18 mouse cellular contexts compared by ENCODE assay signal in the genomic region with DNA sequence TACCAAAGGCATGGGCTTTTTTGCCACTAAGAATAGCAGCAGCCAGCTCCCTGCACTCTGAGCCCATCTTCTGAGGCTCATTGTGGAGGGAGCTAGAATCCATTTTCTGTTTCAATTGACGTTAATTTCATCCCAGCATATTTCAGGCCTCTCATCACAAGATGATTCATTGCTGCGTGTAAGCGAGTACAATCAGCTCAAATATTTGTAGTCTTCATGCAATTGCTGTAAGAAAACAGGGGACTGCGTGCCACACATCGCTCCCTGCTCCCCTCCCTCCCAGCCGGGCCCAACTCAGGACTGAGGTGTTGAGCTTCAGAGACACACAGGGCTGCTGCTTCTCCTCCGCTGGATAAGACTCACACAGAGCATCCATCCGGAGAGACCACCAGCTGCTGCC.
DNase-seq lines count a peak whose midpoint lies in the region; ATAC-seq and TF ChIP-seq lines count a peak whose summit lies in the region.
"Had no signal": no experiment of that assay in that cellular context is flagged by ENCODE, and none has a peak within 500 bp of the region (broad histone marks: within the 10 kb centered on the region; RNA-seq: fewer than 3 reads in every experiment).

No protein-coding gene starts in this region.

- TF ChIP-seq CTCF in brain, embryonic 14.5 days (IDR thresholded peaks at IDR 0.05; ENCODE audit: borderline replicate concordance, extremely low read depth, insufficient read depth, insufficient read length), result no peak

- no peak overlapping the region for H3K4me2 ChIP-seq in forebrain, embryonic 15.5 days (replicated peaks)
- no peak overlapping the region for H3K4me2 ChIP-seq in forebrain, embryonic 12.5 days
- H3K4me2 ChIP-seq: liver, embryonic 12.5 days; lung, embryonic 15.5 days; midbrain, embryonic 12.5 days; neural tube, embryonic 15.5 days; stomach, embryonic 15.5 days had no signal

- DNase-seq in kidney, postnatal 10 days, result peak; percentile 9
- DNase-seq in kidney, adult 9 months, result no peak
- DNase-seq in 3134 (ENCODE audit: extremely low read depth, insufficient read length, low spot score), result peak; percentile 25
- peak; percentile 52 for DNase-seq in brain, embryonic 14.5 days (ENCODE audit: low read depth)
- no peak for DNase-seq in gastrocnemius, postnatal 14 days
- DNase-seq in urinary bladder, postnatal 4 days (ENCODE audit: low spot score in 2 of 2), result no peak
- DNase-seq: adrenal gland, postnatal 25 days; cerebellum, adult 9-10 months; kidney, adult 8-10 months had no signal

- no peak; the same call in 1 of the 2 replicates for ATAC-seq in forebrain, embryonic 15.5 days (replicated peaks)
- ATAC-seq in forebrain, embryonic 12.5 days (ENCODE audit: low FRiP score), result no peak
- ATAC-seq: inflammation-experienced regulatory T-cells, adult 6 months; liver, embryonic 12.5 days had no signal

- H3K4me3 ChIP-seq in forebrain, embryonic 15.5 days, result no peak overlapping the region
- H3K4me3 ChIP-seq in forebrain, embryonic 12.5 days (replicated peaks), result no peak overlapping the region
- H3K4me3 ChIP-seq: limb, embryonic 10.5 days; liver, embryonic 12.5 days; lung, embryonic 15.5 days; midbrain, embryonic 12.5 days; neural tube, embryonic 15.5 days; stomach, embryonic 15.5 days had no signal

- no peaks in the 10 kb centered on the region for H3K9me3 ChIP-seq in forebrain, embryonic 15.5 days
- no peaks in the 10 kb centered on the region for H3K9me3 ChIP-seq in forebrain, embryonic 12.5 days
- H3K9me3 ChIP-seq: limb, embryonic 10.5 days; liver, embryonic 12.5 days; lung, embryonic 15.5 days; midbrain, embryonic 12.5 days; neural tube, embryonic 15.5 days; stomach, embryonic 15.5 days had no signal

- H3K27me3 ChIP-seq in forebrain, embryonic 15.5 days, result no peaks in the 10 kb centered on the region
- no peaks in the 10 kb centered on the region for H3K27me3 ChIP-seq in forebrain, embryonic 12.5 days
- H3K27me3 ChIP-seq: liver, embryonic 12.5 days; lung, embryonic 15.5 days; midbrain, embryonic 12.5 days; neural tube, embryonic 15.5 days; stomach, embryonic 15.5 days had no signal

- no peaks in the 10 kb centered on the region for H3K36me3 ChIP-seq in forebrain, embryonic 15.5 days
- no peaks in the 10 kb centered on the region for H3K36me3 ChIP-seq in forebrain, embryonic 12.5 days (replicated peaks)
- H3K36me3 ChIP-seq: limb, embryonic 10.5 days; liver, embryonic 12.5 days; lung, embryonic 15.5 days; midbrain, embryonic 12.5 days; neural tube, embryonic 15.5 days; stomach, embryonic 15.5 days had no signal

- H3K27ac ChIP-seq in forebrain, embryonic 15.5 days (replicated peaks), result peak overlapping the region; percentile 12; the same call in 1 of the 2 replicates
- no peak overlapping the region for H3K27ac ChIP-seq in forebrain, embryonic 12.5 days
- H3K27ac ChIP-seq: limb, embryonic 10.5 days; liver, embryonic 12.5 days; lung, embryonic 15.5 days; midbrain, embryonic 12.5 days; neural tube, embryonic 15.5 days; stomach, embryonic 15.5 days had no signal

- no peak for TF ChIP-seq POLR2A in brain, embryonic 14.5 days (IDR thresholded peaks at IDR 0.05; ENCODE audit: borderline replicate concordance, extremely low read depth, insufficient read depth, insufficient read length, poor library complexity, severe bottlenecking)

- H3K9ac ChIP-seq in forebrain, embryonic 15.5 days (replicated peaks), result no peak overlapping the region
- no peak overlapping the region for H3K9ac ChIP-seq in forebrain, embryonic 12.5 days
- H3K9ac ChIP-seq: liver, embryonic 12.5 days; lung, embryonic 15.5 days; midbrain, embryonic 12.5 days; neural tube, embryonic 15.5 days; stomach, embryonic 15.5 days had no signal

- H3K4me1 ChIP-seq in forebrain, embryonic 15.5 days, result no peaks in the 10 kb centered on the region
- no peaks in the 10 kb centered on the region for H3K4me1 ChIP-seq in forebrain, embryonic 12.5 days
- H3K4me1 ChIP-seq: liver, embryonic 12.5 days; midbrain, embryonic 12.5 days; neural tube, embryonic 15.5 days; stomach, embryonic 15.5 days had no signal

- 69% methylated on average over 8 of the region's 8 CpGs for WGBS in forebrain, embryonic 15.5 days
- WGBS in forebrain, embryonic 12.5 days, result 71% methylated on average over 8 of the region's 8 CpGs

- intact Hi-C loops in gastrocnemius, postnatal 14 days (cut with DNase I; ENCODE audit: low total_unique reads), result no loop called here

Comparison
In these comparisons a context has a peak if more than half of its experiments do, and no peak if none do; other contexts are left out.
1. DNase-seq: peak in kidney, postnatal 10 days (single experiment), 3134 (single experiment) and brain, embryonic 14.5 days (single experiment); none in kidney, adult 9 months (single experiment), gastrocnemius, postnatal 14 days (single experiment) and urinary bladder, postnatal 4 days (0 of 2).